Mouse (Mus musculus) intestine, embryonic 14.5 days (tissue): ENCODE results near the gene Scarf1. TPM values are rescaled to one million over a fixed set of nuclear protein-coding genes. Genes with fewer than 3 reads are reported as not detected.

Experiments
- ATAC-seq: fragments of 200-750 bp; cut with Nextera tagmentation; replicated peaks from 2 replicates; pipeline ENCODE4 v1.8.0; 2017; ENCODE audit warnings: low read depth, moderate number of reproducible peaks, moderate TSS enrichment, moderate library complexity; ENCODE audit not compliant: low FRiP score, low TSS enrichment
- DNase-seq: peaks from one replicate; pipeline ENCODE4 v3.0.0-alpha.2; 2018; ENCODE audit warnings: low spot score
- H3K27ac ChIP-seq: fragments of 300-500 bp; sonication (generic); 2 replicates; pipeline ENCODE4 v1.5.1; 2014; ENCODE audit warnings: low read depth, mild to moderate bottlenecking, control low read depth
- H3K27me3 ChIP-seq: fragments of 300-500 bp; sonication (generic); replicated peaks from 2 replicates; pipeline ENCODE4 v1.6.1; 2014; ENCODE audit warnings: low read length, control low read depth; ENCODE audit not compliant: control insufficient read depth, insufficient read depth
- H3K36me3 ChIP-seq: fragments of 300-500 bp; sonication (generic); 2 replicates; pipeline ENCODE4 v1.6.1; 2014; ENCODE audit warnings: low read length, control low read depth; ENCODE audit not compliant: control insufficient read depth, insufficient read depth
- H3K4me1 ChIP-seq: fragments of 300-500 bp; sonication (generic); replicated peaks from 2 replicates; pipeline ENCODE4 v1.6.1; 2014; ENCODE audit warnings: low read length, control low read depth, mixed read lengths; ENCODE audit not compliant: control insufficient read depth, insufficient read depth
- H3K4me2 ChIP-seq: fragments of 300-500 bp; sonication (generic); 2 replicates; pipeline ENCODE4 v1.6.1; 2014; ENCODE audit warnings: low read length
- H3K4me3 ChIP-seq: fragments of 300-500 bp; sonication (generic); 2 replicates; pipeline ENCODE4 v1.5.1; 2014; ENCODE audit warnings: low read depth, low read length, control low read depth, mixed read lengths
- H3K9ac ChIP-seq: fragments of 300-500 bp; sonication (generic); 2 replicates; pipeline ENCODE4 v1.6.1; 2014; ENCODE audit warnings: mild to moderate bottlenecking, low read length
- H3K9me3 ChIP-seq: fragments of 300-500 bp; sonication (generic); 2 replicates; pipeline ENCODE4 v1.6.1; 2016; ENCODE audit warnings: low read length, control low read depth; ENCODE audit not compliant: control insufficient read depth
- WGBS: fragments of 180-500 bp; shearing (Covaris S2); extraction: QIAGEN DNeasy Blood & Tissue Kit; methylation state at CpG from one replicate; pipeline ENCODE4 v1.1.7; 2014; 5-methylcytosine and 5-hydroxymethylcytosine counted together
- polyA plus RNA-seq: library from polyadenylated mRNA; unstranded; fragments of >200 nt; fragmentation: Nextera tagmentation; extraction: Ambion mirVana; gene quantifications from 2 replicates; pipeline ENCODE4 v1.2.1, GENCODE M21; 2014

Gene Scarf1
- polyA plus RNA-seq, 1 experiment from 2014 or later, result 6.0 TPM

DNA sequence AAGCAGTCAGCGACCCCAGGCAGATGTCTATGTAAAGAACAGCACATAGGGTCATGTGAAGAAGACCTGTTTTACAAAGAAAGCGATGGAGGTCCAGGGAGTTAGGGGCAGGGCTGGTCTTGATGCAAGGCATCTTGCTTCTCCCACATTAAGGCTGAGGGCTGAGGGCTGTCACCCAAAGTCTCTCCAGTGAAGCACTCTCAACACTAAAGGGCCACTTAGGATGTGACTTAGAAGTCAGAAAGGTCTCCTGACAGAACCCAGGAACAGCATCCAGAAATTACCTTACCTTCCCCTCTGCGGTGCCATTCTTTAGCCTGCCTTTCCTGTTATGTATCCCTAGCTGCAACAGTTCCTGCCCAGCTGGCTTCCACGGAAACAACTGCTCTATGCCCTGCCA is 8.3 kb downstream of the Scarf1 start:
- Histone ChIP-seq H3K4me3 (no peak overlapping the region), H3K4me1 (no peaks in the 10 kb centered on the region), H3K9ac (no peak overlapping the region), H3K9me3 (no peaks in the 10 kb centered on the region), H3K27ac (no peak overlapping the region), H3K36me3 (no peaks in the 10 kb centered on the region), H3K27me3 (no peaks in the 10 kb centered on the region), H3K4me2 (no peak overlapping the region)
- 86% methylated on average over 4 of the region's 4 CpGs for WGBS
- no peak for ATAC-seq
- no peak for DNase-seq

DNA sequence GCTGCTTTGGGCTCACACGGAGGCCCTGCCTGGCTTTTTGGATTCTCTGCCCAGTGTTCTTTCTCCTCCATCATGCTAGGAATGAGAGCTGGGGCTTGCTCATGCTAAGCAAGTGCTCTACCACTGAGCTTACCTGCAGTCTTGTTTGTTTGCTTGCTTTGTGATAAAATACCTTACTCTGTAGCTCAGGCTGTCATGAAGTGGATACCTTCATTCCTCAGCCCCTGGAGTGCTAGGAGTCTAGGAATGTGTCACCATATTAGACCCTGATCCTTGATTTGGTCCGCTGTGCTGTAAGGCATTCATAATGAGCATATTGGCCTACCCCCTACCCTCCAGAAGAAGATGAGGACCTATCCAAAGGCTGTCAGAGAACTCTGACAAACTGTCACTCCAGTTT is 9.5 kb downstream of the Scarf1 start:
- Histone ChIP-seq H3K27me3 (no peaks in the 10 kb centered on the region), H3K27ac (no peak overlapping the region), H3K36me3 (no peaks in the 10 kb centered on the region), H3K9me3 (no peaks in the 10 kb centered on the region), H3K4me3 (no peak overlapping the region), H3K4me2 (no peak overlapping the region), H3K9ac (no peak overlapping the region), H3K4me1 (no peaks in the 10 kb centered on the region)
- no peak for DNase-seq
- WGBS, result 83% methylated on average over 2 of the region's 2 CpGs
- ATAC-seq, result no peak

DNA sequence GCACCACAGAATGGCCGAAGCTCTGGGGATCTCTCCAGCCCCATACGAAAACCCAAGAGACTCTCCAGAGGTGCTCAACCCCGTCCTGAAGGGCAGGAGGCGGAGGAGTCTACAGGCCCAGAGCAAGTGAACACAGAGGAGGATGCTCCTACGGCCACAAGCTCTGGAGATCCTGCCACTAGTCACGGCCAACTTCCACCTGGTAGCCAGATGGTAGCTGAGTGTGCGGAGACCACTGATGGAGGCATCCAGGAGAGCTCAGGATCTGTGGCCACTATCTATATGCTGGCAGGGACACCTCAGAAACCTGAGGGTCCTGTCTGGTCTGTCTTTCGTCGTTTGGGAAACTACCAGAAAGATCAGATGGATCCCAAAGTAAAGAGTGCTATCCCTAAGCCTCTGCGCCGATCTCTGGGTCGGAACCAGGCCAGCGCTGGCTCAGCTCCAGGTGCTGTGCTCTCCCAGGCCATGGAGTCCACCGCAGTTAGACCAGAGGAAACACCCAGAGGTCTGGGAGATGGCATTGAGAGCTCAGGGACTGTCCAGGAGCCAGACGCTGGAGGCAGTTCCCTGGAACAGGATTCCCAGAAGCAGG is 12.3 kb downstream of the Scarf1 start:
- DNase-seq, result no peak
- ATAC-seq, result no peak
- WGBS, result 80% methylated on average over 15 of the region's 15 CpGs

DNA sequence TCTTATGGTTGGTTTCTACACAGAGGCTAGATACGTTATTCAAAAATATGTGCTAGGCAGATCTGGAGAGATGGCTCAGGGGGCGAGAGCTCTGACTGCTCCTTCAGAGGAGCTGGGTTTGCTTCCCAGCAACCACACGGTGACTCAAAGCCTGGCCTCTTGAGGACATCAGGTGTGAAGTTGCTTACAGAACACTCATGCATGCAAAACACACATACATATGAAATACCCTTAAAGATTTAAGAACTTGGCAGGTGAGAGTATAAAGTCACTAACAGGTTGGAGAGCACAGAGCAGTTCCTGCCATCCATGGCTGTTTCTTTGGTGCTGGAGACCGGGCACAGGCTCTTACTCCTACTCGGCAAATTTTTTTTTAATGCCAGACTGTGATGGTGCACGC is 13.6 kb downstream of the Scarf1 start:
- no peak for DNase-seq
- Histone ChIP-seq H3K4me2 (no peak overlapping the region), H3K27ac (no peak overlapping the region), H3K27me3 (no peaks in the 10 kb centered on the region), H3K4me3 (no peak overlapping the region), H3K4me1 (no peaks in the 10 kb centered on the region; the same call in 1 of the 2 replicates), H3K9me3 (no peaks in the 10 kb centered on the region), H3K36me3 (no peaks in the 10 kb centered on the region), H3K9ac (no peak overlapping the region)
- 87% methylated on average over 6 of the region's 6 CpGs for WGBS
- no peak for ATAC-seq

More for the DNA sequence above, 12.3 kb downstream of the Scarf1 start:
- Histone ChIP-seq H3K27me3 (no peaks in the 10 kb centered on the region), H3K4me2 (no peak overlapping the region), H3K4me1 (no peaks in the 10 kb centered on the region), H3K36me3 (no peaks in the 10 kb centered on the region), H3K27ac (no peak overlapping the region), H3K9ac (no peak overlapping the region), H3K9me3 (no peaks in the 10 kb centered on the region), H3K4me3 (no peak overlapping the region)

DNA sequence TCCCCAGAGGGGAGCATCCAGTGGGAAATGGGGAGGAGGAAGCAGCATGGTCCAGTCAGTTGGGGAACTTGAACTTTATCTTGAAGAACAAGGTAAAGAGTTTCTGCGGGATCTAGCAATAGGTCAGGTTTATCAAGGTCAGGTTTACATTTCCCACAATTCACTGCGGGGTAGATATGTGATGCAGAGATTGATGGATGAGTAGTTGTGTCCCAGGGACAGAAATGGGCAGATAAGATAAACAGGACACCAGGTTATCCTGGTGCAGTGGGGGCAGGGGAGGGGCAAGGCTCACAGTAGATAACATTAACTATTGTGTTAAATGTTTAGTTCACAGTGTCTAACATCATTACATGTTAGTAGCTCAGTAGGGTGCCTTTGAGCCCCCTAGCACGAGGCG is 16.4 kb downstream of the Scarf1 start:
- H3K4me1 ChIP-seq, result no peaks in the 10 kb centered on the region; the same call in 1 of the 2 replicates
- DNase-seq, result no peak
- H3K9me3 ChIP-seq, result no peaks in the 10 kb centered on the region
- WGBS, result 34% methylated on average over 4 of the region's 4 CpGs
- H3K9ac ChIP-seq, result no peak overlapping the region
- no peaks in the 10 kb centered on the region for H3K36me3 ChIP-seq
- no peaks in the 10 kb centered on the region for H3K27me3 ChIP-seq
- no peak overlapping the region for H3K4me3 ChIP-seq
- H3K27ac ChIP-seq, result no peak overlapping the region
- no peak overlapping the region for H3K4me2 ChIP-seq
- ATAC-seq, result no peak

GRCm38 (mm10) chr11:75530325-75530724 is 17.0 kb downstream of the Scarf1 start:
- Histone ChIP-seq H3K36me3 (no peaks in the 10 kb centered on the region), H3K9me3 (no peaks in the 10 kb centered on the region), H3K27me3 (no peaks in the 10 kb centered on the region), H3K4me3 (peak overlapping the region; percentile 69), H3K27ac (no peak overlapping the region), H3K4me1 (peaks cover 4% of the 10 kb centered on the region), H3K9ac (peak overlapping the region; percentile 76), H3K4me2 (peak overlapping the region; percentile 100)
- DNase-seq, result peak; percentile 100
- peak; percentile 54 for ATAC-seq
- under 1% methylated on average over 10 of the region's 10 CpGs for WGBS

DNA sequence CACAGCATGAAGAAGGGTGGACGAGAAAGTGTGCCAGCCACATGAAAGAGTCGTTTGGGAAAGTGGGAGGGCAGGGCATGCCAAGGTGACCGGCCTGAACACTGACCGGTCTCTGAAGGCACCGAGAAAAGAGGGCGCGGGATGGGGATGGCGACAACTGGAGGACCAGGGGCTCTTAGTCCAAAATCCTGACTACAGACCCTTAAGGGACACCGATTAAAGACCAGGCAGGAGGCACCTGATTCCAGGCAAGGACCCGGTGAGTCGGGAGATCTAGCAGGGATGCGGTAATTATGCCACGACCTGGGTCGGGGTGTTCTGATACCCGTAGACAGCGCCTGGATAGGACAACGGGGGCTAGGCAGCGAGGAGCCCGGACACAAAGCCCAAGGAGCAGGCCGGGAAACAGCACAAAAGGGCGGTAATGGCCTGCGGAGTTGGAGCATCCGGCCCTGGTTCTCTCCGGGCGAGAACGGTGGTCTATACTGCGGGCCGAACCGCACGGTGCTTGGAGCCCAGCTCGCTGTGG is 17.6 kb downstream of the Scarf1 start:
- DNase-seq, result peak; percentile 86
- H3K4me3 ChIP-seq, result peak overlapping the region; percentile 69
- H3K4me2 ChIP-seq, result peak overlapping the region; percentile 100
- H3K9ac ChIP-seq, result peak overlapping the region; percentile 76
- H3K27me3 ChIP-seq, result no peaks in the 10 kb centered on the region
- WGBS, result under 1% methylated on average over 31 of the region's 31 CpGs
- no peaks in the 10 kb centered on the region for H3K9me3 ChIP-seq
- no peaks in the 10 kb centered on the region for H3K36me3 ChIP-seq
- peak overlapping the region; percentile 87 for H3K27ac ChIP-seq
- peak; percentile 13 for ATAC-seq
- peaks cover 4% of the 10 kb centered on the region for H3K4me1 ChIP-seq

- Histone ChIP-seq H3K27me3 (no peaks in the 10 kb centered on the region), H3K36me3 (no peaks in the 10 kb centered on the region), H3K4me2 (peak within 1 kb of the TSS; percentile 100), H3K4me1 (peaks cover 4% of the 10 kb centered on the region), H3K27ac (peak within 1 kb of the TSS; percentile 87), H3K4me3 (peak within 1 kb of the TSS; percentile 69), H3K9me3 (no peaks in the 10 kb centered on the region), H3K9ac (peak within 1 kb of the TSS; percentile 76)
- WGBS, result under 1% methylated on average over 62 of the region's 62 CpGs
- ATAC-seq (peak; percentile 93), DNase-seq (peak; percentile 96)
Observed at GRCm38 (mm10) chr11:75531469-75532242, 18.3 kb downstream of the Scarf1 start, which contains the start of gene Slc43a2. Gene Slc43a2, plus strand, starts transcription at chr11:75531694.
